Mouse (Mus musculus) megakaryocyte, embryonic 14.5 days (primary cell): ENCODE results near the gene Chd9.

Source experiments
- FLI1 ChIP-seq: IDR thresholded peaks from 2 replicates; pipeline ENCODE4 v1.6.1; 2012; ENCODE audit warnings: low read length, inconsistent platforms, mixed read lengths
- GATA1 ChIP-seq: IDR thresholded peaks from 3 replicates; pipeline ENCODE4 v1.6.1; 2012; ENCODE audit warnings: mixed read lengths, low read length, inconsistent platforms, borderline replicate concordance

- TF ChIP-seq GATA1 (no peak), FLI1 (no peak)
Observed at GRCm38 (mm10) chr8:90979295-90979694, 151.1 kb downstream of the Chd9 start.
